Mouse (Mus musculus) right cerebral cortex, postnatal 25 days (tissue): ENCODE results near the gene Prkcz.
A peak's percentile ranks its signal among the peaks of the same experiment; 100 is the strongest.
"Not testable (repeated sequence)": the region's sequence is repeated elsewhere in the genome, so short reads cannot be mapped to it uniquely, and the experiment has no call there.

ENCODE experiments used
- DNase-seq: peaks from one replicate; pipeline ENCODE4 v3.0.0; 2022

Gene Prkcz

DNA sequence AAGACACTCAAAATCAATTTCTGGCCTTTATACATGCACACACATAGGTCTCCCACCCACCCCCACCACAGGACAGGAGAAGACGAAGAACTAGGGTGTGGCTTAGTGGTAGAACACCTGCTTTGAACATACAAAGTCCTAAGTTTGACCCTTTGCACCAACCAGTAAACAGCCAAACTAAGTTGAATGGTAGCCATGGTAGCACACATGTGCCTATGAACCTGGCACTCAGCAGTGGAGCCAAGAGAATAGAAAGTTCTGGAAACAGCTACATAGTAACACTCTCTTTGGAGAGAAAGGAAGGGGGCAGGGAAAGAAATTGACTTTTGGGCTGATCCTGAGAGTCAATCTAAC is 80.4 kb downstream of the Prkcz start:
- DNase-seq, result no peak

DNA sequence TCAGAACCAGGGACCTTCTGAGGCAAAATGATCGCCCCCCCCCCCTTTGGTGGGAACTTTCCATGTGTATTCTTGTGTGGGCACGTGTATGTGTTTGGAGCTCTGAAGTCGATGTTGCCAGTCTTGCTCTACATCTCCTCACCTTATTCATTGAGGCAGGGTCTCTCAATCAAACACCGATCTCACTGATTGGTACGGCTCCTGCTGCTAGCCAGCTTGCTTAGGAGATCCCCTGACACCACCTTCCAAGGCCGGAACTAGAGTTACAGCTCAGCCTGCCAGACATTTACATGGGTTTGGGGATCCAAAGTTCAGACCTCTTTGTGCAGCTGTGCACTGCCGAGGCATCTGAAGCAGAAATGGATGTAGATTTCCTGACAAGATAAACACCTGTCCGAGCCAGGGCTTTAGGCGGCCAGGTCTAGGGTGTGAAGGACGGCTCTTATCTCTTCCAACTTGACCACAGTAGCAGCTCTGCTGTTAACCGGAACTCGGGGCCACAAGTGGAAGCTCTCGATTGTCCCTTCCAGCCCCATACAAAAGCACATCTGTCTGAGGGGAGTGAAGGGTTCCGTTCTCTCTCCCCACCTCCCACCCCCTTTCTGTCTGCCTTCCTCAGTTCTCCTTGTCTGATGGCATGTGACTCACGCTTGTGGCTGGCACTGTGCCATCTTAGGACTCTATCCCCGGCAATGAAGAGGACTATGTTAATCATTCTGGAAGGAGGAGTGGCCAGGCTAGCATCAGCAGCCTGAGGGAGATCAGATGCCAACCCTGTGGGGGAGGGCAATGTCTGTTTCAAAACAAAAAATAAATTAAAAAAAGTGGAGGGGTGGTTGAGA is 81.0 kb downstream of the Prkcz start:
- DNase-seq, result no peak

DNA sequence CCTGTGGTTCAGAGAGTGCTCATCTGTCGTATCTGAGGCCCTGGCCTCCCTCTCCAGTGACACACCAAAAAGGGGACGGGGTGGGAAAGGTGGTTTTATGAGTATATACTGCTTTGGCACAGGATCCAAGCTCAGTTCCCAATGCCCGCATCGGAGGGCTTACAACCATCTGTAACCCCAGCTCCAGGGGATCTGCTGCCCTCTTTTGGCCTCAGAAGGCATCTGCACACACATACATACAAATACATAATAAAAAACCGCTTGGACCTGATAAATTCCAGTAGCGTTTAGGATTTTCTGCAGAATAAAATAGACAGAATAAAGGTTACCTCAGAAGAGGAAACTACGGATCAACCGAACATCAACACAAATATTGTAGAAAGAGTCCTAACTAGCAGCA is 82.1 kb downstream of the Prkcz start:
- no peak for DNase-seq

DNA sequence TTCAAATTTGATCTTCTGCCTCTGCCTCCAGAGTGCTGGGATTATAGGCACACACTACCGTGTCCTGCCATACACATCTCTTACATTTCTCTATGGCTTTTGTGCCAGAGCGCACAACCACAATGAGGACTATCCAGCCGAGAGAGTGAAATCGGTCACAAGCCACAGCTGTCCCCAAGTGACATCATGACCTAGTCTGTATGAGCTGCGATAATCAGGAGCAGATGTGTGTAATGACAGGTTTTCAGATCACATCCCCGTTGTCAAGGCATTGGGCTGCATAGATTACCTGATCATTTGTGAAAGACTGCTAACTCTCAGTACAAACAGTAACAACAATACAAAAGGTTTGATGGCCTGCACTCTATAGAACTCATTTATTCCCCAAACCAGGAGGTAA is 83.2 kb downstream of the Prkcz start:
- no peak for DNase-seq

DNA sequence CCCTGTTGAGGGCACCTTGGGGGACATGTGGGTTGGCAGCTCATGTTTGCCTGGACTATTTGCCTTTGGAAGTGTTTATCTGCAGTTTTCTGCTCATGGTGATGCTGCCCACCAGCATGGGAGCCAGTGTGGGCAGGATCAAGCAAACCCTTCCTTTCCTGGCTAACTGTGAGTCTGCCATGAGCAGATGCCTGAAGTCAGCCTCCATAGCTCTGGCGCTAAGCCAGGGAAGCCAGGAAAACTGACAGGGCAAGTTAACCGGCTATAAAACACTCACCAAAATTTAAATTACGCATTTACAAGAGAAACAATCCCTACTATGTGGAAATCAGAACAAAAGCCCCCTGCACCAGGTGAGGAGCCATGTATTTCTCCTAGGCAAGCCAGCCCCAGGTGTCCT is 86.3 kb downstream of the Prkcz start:
- no peak for DNase-seq

DNA sequence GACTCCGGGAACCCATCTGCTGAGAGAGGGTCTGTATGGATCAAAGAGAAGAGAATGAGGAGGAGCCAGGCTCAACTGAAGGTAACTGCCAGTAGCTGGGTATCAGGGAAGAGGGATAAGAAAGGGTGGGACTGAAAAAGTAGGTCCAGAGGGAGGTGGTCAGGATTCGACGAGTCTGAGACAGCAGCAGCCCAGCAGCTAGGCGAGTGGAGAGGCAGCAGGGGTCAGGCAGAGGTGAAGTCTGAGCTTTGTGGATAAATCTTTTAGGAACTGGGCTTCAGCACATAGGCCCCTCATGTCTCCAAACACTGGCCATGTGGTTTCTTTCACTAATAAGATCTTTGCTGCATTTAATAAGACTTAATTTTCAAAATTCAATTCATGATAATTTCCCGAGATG is 86.7 kb downstream of the Prkcz start:
- DNase-seq, result no peak

DNA sequence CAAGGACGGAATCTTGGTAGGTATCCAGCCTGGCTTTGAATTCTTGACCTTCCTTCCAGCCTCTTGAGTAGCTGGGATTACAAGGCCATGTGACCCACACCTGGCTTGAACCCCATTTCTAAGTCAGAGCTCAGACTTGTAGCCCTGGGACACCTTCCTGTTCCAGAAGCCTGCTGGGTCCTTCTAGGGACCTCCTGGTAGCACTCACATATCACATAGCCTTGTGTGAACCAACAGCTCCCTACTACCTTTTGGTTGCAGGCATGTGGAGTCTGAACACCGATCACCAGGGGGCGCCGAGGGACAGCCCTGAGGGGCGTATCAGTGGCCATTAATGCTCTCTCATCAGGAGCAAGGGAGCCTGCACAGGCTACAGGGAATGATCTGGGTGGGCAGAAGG is 92.8 kb downstream of the Prkcz start:
- DNase-seq, result peak; percentile 46

DNA sequence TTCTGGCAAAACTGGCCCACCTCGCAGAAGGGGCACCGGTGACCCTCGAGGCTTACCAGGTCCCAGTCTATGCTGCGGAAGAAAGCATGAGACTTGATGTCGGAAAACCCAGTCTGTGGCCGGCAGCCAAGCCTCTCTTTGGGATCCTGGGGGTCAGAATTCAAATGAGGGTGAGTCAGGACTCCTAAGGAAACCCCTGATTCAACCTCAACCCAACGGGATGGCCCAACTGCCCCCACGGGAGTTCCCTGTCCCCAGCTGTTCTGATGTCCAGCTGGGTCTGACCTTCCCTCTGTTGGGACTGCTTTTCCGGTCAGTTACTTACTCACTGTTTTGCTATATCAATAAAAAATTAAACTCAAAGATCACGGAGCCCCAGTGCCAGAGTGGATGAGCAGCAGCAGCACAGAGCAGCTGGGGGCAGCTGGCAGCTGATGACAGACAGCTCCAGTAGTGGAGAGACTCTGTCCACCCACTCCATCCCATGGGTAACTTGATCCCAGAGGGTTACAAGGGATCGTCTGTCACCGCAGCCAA is 93.5 kb downstream of the Prkcz start:
- no peak for DNase-seq

DNA sequence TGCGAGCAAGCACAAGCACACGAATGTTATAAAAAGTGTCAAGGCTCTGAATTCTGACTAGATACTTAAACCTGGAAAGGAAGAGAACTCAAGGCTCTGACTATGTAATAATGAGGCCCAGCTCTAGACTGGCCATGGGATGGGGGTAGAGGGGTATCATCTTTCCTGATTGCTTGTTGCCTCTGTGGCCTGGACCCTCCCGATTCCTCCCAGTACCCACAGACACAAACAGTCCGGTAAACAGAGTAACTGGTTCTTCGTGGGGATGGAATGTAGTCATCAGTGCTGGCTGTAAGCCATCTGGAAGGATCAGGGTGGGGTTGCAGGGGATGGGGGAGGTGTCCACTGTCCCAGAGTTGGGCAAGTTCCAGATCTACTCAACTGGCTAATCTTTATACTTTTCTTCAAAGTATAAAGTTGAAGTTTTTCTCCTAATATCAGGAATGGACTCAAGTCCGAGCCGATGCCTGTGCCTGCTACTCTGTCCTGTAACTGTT is 94.1 kb downstream of the Prkcz start:
- no peak for DNase-seq

DNA sequence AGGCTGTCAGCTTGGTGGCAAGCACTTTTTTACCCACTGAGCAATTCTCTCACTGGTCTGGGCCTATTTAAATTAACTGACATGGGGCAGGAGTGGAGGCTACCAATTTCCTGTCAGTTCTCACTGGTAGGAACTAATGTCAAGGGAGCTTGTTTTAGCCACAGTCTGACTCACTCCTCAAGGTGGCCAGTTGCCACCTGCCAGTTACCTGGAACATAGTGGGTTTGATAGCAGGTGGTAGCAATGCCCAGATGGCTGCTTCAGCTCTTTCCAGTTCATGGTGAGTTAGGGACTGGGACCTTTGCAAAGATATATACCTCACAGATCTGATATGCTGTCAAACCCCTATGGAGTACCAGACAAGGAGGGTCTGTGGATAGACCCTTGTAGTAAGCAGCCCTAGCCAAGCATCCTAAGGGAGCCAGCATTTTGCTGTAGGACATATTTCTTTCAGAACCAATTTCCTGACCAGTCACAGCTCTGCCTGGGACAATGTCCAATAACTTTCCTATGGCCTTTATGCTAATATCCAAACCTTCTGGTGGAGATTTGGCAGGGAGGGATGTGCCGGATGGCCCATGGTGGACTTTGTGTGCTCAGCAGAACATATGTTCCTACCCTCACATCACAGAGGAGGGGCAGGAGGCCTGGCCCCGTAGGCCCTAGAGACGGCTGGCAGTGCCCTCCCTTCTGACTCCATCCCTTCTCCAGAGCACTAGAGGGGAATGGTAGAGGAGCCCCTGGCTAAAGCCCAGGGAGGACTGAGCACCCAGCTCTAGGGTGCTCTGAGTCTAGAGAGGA is 96.4 kb downstream of the Prkcz start:
- no peak for DNase-seq

DNA sequence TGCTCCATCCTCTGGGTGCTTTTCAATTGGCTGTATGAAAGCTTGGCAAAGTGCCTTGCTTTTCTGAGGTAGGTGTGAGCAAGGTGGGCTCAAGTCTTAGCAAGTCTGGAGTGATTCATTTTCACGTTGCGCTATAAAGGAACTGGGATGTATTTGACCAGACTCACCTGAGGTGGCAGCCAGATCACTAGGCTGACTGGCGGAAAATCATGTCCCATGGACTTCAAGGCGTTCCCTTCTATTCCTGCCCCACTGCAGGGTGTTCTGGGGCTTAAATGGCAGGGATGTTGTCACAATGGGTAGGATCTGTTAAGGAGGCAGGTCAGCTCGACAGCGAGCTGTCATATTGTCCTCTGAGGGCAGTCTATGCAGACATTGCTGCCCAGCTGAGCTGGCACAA is 108.9 kb downstream of the Prkcz start:
- DNase-seq, result no peak

DNA sequence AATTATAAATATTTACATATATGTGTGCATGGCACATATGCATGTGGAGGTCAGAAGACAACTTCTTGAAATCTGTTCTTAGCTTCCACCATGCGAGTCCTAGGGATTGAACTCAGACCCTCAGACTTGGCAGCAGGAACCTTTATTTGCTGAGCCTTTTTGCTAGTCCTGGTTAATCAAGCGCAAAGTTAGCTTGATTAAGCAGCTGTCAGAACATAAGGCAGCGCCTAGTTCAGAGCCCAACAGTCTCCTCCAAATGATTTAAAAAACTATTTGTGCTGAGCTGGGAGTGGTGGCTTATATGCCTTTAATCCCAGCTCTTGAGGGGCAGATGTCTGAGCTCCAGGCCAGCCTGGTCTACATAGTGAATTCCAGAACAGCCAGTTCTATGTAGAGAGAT is 110.0 kb downstream of the Prkcz start:
- no peak for DNase-seq

DNA sequence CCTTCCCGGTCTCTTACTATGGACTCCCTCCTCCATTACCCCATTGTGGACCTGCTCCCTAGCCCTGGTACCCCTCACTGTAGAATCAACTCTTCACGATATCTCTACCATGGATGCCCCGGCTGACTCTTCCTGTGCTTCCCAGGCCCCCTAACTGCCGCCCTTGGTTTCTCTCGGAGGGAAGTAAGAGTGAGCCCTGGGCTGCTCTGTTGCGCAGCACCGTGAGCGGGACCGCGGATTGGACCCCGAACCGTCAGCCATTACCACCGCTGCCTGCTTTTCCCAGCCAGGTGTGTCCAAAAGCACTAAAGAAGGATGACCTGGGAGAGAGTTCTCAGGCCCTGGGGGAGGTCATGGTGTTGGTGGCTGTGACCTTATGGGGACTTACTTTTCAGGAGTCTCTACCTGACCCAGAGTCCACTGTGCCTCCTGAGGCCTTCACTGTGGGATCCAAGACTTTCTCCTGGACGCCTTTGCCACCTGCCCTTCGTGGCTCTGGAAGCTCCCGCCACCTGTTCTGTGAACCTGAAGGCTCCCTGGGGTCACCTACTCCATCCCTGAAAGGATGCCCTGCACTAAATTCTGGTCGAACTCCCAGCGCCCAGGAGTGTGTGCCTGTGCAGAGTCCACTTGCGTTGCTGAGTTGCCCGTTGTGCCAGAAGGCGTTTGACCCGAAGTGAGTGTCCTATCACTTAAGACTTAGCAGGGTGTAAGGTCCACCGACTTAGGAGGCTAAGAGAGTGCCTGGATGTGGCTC is 110.6 kb downstream of the Prkcz start:
- peak; percentile 26 for DNase-seq

DNA sequence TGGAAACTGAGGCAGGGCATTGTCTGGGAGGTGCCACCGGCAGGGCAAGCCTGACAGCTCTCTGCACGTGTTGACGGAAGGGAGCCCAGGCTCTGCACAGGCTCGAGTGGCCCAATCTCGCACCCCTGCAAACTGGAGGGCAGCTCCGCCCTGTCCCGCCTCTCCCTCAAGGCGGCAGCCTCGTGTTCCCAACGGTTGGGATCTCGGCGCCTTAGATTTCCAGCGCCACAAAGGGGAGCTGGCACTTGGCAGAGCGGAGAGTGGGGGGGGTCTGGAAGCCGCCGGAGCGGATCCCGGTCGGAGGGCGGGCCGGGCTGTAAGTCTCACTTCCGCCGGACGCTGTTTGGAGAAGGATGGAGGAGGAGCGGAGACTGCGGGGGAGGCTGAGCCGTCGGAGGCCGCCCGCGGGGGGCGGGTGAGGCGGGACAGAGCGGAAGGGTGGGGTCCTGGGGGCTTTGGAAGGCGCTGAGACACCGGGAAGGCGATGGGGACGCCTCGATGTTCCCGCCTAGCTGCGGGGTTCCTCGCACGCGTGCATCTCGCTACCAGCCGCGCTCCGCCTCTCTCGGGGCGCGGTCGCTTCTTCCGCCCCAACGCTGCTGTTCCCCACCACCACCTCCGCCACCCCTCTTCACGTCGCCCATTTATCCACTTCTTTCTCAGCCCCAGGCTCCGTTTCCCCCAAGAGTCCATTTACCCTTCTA is 111.4 kb downstream of the Prkcz start, which contains the start of gene Faap20:
Faap20 (plus strand) TSS at position 155 of the 704 bp plus-strand sequence.
- DNase-seq, result peak; percentile 84

DNA sequence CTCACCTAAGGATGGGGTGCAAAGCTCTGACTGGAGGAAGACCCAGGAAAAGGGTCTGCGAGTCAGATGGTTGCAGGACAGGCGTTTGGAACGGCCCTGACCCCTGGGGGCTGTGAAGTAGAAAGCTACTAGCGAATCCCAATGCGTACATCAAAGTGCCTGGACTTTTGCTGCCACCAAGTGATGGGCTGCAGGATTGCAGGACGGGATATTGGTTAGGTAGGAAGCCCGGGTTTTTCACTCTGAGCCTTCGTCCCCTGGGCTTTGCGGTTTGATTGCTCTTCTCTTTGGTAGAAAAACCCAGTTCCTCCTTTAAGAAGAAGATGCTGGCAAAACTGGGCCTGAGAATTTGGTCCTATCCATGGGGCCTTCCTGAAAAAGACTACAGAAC is 111.9 kb downstream of the Prkcz start:
- peak; percentile 88 for DNase-seq

DNA sequence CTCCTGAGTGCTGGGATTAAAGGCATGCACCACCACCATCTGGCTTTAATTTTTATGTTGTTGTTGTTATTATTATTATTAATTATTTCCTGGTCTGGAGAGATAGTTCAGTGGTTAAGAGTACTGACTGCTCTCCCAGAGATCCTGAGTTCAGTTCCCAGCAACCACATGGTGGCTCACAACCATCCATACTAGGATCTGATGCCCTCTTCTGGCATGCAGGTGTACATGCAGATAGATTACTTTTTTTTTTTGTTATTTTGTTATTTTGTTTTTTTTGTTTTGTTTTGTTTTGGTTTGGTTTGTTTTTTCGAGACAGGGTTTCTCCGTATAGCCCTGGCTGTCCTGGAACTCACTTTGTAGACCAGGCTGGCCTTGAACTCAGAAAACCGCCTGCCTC is 113.1 kb downstream of the Prkcz start:
- DNase-seq, result not testable (repeated sequence)

DNA sequence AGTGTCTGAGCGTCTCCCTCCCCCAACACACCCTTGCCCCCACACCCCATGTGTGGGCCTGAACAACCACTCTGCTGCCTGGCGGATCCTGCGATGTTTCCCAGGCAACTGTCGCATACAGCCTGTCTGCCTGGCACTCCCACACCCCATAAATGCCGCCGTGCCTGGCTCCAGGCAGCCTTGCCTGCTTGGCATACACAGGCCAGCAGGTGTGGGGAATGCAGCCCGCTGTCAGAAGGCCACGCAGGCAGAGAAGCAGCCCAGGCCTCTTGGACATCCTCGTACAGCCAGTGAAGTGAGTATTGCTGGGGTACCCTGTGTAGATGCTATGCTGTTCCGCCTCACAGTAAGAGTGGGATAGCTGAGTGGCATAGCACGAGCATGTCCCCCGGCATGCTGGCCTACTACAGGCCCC is 114.5 kb downstream of the Prkcz start:
- peak; percentile 82 for DNase-seq

DNA sequence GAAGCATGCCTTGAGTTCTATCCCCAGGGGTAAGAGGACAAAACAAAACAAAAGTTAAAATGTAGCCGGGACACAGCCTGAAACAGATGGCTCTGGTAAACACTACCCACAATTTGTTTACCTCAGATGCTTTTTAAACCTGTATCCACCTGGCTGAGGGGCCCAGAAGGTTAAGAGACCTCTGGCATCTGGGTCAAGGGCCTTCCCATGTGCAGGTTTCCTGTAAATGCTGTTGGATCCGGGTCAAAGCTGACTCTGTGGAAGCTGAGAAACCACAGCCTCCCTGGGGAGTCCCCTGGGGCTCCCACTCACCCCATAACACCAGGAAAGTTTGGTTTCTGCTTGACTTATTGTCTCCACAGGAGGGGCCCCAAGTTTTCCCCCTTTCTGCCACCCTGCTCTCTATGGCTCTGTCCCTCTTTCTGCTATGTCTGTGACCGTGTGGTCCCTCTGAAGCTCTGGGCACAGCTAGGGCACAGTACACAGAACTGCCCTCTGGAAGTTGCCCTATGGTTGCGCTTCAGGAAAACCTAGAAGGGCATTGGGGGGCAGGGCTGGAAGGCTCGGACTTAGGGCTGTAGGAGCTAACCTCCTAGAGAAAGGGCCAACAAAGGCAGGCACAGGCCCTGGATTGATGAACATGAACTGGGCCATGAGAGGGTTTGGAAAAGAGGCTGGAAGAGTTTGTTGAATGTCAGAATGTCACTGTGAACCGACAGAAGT is 115.2 kb downstream of the Prkcz start:
- DNase-seq, result no peak

DNA sequence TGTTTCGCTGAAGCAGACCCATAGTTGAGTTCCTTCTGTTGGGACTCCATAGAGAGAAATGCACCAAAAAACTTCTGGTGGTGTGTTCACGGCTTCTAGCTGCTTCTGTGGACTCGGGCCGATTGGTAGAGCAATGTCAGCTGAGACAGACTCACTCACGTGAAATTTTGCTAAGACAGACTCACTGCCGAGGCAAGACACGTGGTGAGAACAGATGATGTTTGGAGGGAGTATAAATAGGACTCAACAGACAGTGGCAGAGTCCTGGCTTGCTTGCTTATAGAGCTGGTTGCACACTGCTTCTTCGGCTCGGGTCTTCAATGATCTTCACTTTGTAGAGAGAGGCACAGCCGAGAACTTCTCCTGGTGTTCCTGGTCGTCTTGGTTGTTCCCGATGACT is 117.9 kb downstream of the Prkcz start:
- DNase-seq, result no peak

DNA sequence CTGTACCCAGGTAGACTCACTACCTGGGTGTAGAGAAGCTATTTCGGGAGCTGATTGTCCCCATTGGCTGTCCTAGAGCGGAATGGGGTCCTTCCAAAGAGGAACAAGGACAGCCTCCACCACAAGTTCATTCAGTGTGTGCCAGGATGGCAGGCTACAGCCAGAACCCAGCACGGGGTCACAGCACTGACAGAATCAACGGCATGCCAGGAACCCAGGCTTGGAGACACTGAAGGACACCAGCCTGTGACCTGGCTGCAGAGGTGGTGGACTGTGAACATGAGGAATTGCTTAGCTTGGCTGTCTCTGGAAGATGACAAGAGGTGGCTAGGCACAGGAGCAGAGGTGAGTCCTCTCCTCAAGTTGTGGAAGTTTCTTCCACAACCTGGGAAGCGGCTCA is 118.9 kb downstream of the Prkcz start:
- no peak for DNase-seq

DNA sequence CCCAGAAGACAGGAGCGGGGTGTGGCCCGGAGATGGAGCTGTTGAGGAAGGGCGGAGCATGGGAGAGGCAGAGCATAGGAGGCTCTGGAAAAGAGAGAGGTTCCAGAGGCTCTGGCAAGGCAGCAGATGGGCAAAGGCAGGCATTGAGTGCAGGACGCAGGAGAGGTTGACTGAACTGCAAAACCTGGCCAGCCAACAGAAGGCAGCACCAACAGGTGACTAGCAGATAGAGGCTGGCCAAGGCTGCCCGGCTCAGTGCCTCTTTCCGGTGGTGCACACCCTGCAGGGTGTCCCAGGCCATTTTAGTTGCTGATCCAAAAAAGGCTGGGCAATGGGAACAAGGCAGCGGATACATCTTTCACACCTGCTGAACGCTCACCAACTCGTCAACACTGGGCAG is 119.4 kb downstream of the Prkcz start:
- no peak for DNase-seq

DNA sequence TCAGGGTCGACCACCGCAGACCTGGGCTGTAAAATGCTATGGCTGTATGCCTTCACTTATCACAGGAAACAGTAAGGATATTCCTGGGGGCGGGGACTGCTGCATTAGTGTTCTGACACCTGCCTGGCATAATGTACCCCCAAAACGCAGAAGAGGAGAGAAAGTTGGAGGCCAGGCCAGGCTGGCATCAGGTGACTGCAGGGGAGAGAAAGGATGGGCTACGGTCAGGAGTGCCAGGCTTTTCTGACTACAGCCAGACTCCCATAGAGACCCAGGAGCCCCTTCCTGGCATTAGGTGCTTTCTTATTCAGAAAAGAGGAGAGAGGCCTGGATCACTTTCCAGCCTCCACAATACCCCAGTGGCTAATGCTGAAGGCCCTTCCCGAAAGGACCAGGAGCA is 121.7 kb downstream of the Prkcz start:
- no peak for DNase-seq
